Mouse (Mus musculus): Measurements from ENCODE around the gene Cela3a. TPM values are rescaled to one million over a fixed set of nuclear protein-coding genes. Genes with fewer than 3 reads are reported as not detected.
A peak's percentile ranks its signal among the peaks of the same experiment; 100 is the strongest.
"Not testable (repeated sequence)": the region's sequence is repeated elsewhere in the genome, so short reads cannot be mapped to it uniquely, and the experiment has no call there.

The Cela3a gene
- polyA plus RNA-seq, 1 experiment from 2014 or later: not detected

GRCm38 (mm10) chr4:137412185-137412709 is 2.7 kb upstream of the Cela3a start:
- H3K9me3 ChIP-seq (ENCODE audit: control insufficient read depth, low read length); H3K4me1 ChIP-seq (ENCODE audit: control insufficient read depth in 2 of 2, insufficient read depth in 2 of 2, low read length in 2 of 2); ATAC-seq (ENCODE audit: insufficient number of reproducible peaks, insufficient read depth, low FRiP score, low read depth); H3K4me2 ChIP-seq (ENCODE audit: low read length); H3K4me3 ChIP-seq (ENCODE audit: control insufficient read depth in 1 of 2, insufficient read depth in 1 of 2, low read depth in 1 of 2, low read length in 2 of 2); H3K27ac ChIP-seq (replicated peaks in 1 of 2; ENCODE audit: control insufficient read depth in 1 of 2, insufficient read depth in 1 of 2, low read depth in 2 of 2, low read length in 2 of 2); H3K36me3 ChIP-seq (ENCODE audit: control insufficient read depth, insufficient read depth, low read length); H3K27me3 ChIP-seq (ENCODE audit: control insufficient read depth, insufficient read depth, low read length); H3K9ac ChIP-seq (ENCODE audit: low read length): not testable (repeated sequence)
- 51% methylated on average over 7 of the region's 7 CpGs for WGBS

DNA sequence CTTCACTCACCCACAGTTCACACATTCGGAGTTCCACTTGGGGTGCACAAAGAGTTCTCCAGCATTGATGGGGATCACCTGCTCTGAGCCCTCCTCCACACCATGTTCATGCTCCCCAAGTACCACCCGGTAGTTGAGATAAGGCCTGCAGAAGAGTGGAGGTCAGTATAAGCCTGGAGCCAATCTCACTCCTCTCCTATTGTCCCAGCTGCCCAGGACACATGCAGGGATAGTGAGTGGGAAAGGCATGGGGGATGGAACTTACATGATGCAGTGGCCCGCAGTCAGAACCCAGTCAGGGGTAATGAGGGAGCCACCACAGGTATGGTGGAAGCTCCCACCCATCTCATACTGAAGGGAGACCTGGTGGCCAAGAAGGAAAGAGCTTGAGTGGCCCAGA is 4.0 kb downstream of the Cela3a start:
- no peak overlapping the region for H3K4me2 ChIP-seq (ENCODE audit: low read length)
- WGBS: 85% methylated on average over 3 of the region's 3 CpGs
- H3K9ac ChIP-seq (ENCODE audit: low read length): no peak overlapping the region
- H3K4me3 ChIP-seq (ENCODE audit: control insufficient read depth in 1 of 2, insufficient read depth in 1 of 2, low read depth in 1 of 2, low read length in 2 of 2): no peak overlapping the region
- no peak overlapping the region for H3K27ac ChIP-seq (replicated peaks in 1 of 2; ENCODE audit: control insufficient read depth in 1 of 2, insufficient read depth in 1 of 2, low read depth in 2 of 2, low read length in 2 of 2)
- no peak for ATAC-seq (ENCODE audit: insufficient number of reproducible peaks, insufficient read depth, low FRiP score, low read depth)
- H3K36me3 ChIP-seq (ENCODE audit: control insufficient read depth, insufficient read depth, low read length): no peaks in the 10 kb centered on the region
- H3K9me3 ChIP-seq (ENCODE audit: control insufficient read depth, low read length): no peaks in the 10 kb centered on the region
- no peaks in the 10 kb centered on the region for H3K4me1 ChIP-seq (ENCODE audit: control insufficient read depth in 2 of 2, insufficient read depth in 2 of 2, low read length in 2 of 2)
- H3K27me3 ChIP-seq (ENCODE audit: control insufficient read depth, insufficient read depth, low read length): no peaks in the 10 kb centered on the region

GRCm38 (mm10) chr4:137396641-137397525 is 12.7 kb downstream of the Cela3a start:
- H3K27ac ChIP-seq (replicated peaks in 1 of 2; ENCODE audit: control insufficient read depth in 1 of 2, insufficient read depth in 1 of 2, low read depth in 2 of 2, low read length in 2 of 2): 0 out of 4 replicates have a peak overlapping the region, but pooled peaks of 1 of the 2 experiments have one; percentile 12
- H3K4me1 ChIP-seq (ENCODE audit: control insufficient read depth in 2 of 2, insufficient read depth in 2 of 2, low read length in 2 of 2): no peaks in the 10 kb centered on the region; a peak in 2 of 4 replicates
- no peaks in the 10 kb centered on the region for H3K9me3 ChIP-seq (ENCODE audit: control insufficient read depth, low read length)
- H3K27me3 ChIP-seq (ENCODE audit: control insufficient read depth, insufficient read depth, low read length): no peaks in the 10 kb centered on the region
- no peaks in the 10 kb centered on the region for H3K36me3 ChIP-seq (ENCODE audit: control insufficient read depth, insufficient read depth, low read length)
- no peak for ATAC-seq (ENCODE audit: insufficient number of reproducible peaks, insufficient read depth, low FRiP score, low read depth)
- 64% methylated on average over 15 of the region's 15 CpGs for WGBS
- H3K4me2 ChIP-seq (ENCODE audit: low read length): no peak overlapping the region
- H3K9ac ChIP-seq (ENCODE audit: low read length): no peak overlapping the region
- H3K4me3 ChIP-seq (ENCODE audit: control insufficient read depth in 1 of 2, insufficient read depth in 1 of 2, low read depth in 1 of 2, low read length in 2 of 2): no peak overlapping the region

DNA sequence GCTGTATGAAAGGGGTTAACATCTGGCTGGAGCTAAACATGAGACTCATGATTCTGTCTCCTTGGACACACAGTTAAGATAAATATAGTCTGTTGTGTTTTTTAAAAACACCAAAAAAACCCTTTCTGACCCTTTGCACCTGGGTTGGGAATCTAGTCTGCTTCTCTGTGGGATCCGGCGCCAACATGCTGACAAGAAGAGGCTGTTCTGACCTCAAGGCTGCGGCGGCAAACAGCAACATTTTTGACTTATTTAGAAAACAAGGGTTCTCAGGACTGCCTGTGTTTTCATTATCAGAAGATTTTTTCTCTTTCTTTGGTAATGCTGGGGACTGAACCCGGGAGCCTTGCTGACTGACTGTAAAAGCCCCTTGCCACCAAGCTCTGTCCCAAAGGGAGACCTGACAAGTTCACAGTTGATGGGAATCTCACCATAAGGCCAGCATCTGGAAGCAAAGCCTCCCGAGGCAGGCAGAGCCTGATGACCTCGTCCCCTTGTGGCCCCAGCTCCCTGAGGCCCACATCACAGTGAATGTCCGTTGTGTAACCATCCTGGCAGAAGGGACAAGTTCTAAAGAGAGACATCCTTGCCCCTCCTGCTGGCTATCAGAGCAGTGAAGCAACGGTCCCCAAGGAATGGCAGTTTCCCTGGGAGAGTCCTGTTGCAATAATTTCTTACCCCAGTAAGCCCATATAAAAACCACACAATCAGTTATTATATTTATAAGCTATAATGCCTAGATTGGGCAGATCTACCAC is 16.0 kb downstream of the Cela3a start:
- Histone ChIP-seq H3K4me1 (ENCODE audit: control insufficient read depth in 2 of 2, insufficient read depth in 2 of 2, low read length in 2 of 2) (peaks cover 2 to 3% of the 10 kb centered on the region in 2 experiments; a peak in 3 of 4 replicates), H3K4me3 (ENCODE audit: control insufficient read depth in 1 of 2, insufficient read depth in 1 of 2, low read depth in 1 of 2, low read length in 2 of 2) (no peak overlapping the region), H3K4me2 (ENCODE audit: low read length) (no peak overlapping the region), H3K9me3 (ENCODE audit: control insufficient read depth, low read length) (0 out of 2 replicates have a peak, but pooled peaks cover 3% of the 10 kb centered on the region), H3K36me3 (ENCODE audit: control insufficient read depth, insufficient read depth, low read length) (no peaks in the 10 kb centered on the region), H3K9ac (ENCODE audit: low read length) (no peak overlapping the region), H3K27ac (replicated peaks in 1 of 2; ENCODE audit: control insufficient read depth in 1 of 2, insufficient read depth in 1 of 2, low read depth in 2 of 2, low read length in 2 of 2) (no peak overlapping the region), H3K27me3 (ENCODE audit: control insufficient read depth, insufficient read depth, low read length) (no peaks in the 10 kb centered on the region)
- 58% methylated on average over 9 of the region's 9 CpGs for WGBS
- no peak for ATAC-seq (ENCODE audit: insufficient number of reproducible peaks, insufficient read depth, low FRiP score, low read depth)

- H3K9me3 ChIP-seq (ENCODE audit: control insufficient read depth, low read length): 0 out of 2 replicates have a peak, but pooled peaks cover 3% of the 10 kb centered on the region
- no peak overlapping the region for H3K9ac ChIP-seq (ENCODE audit: low read length)
- ATAC-seq (ENCODE audit: insufficient number of reproducible peaks, insufficient read depth, low FRiP score, low read depth): no peak
- no peak overlapping the region for H3K4me3 ChIP-seq (ENCODE audit: control insufficient read depth in 1 of 2, insufficient read depth in 1 of 2, low read depth in 1 of 2, low read length in 2 of 2)
- 0 out of 4 replicates have a peak overlapping the region, but pooled peaks of 1 of the 2 experiments have one; percentile 2 for H3K27ac ChIP-seq (replicated peaks in 1 of 2; ENCODE audit: control insufficient read depth in 1 of 2, insufficient read depth in 1 of 2, low read depth in 2 of 2, low read length in 2 of 2)
- no peaks in the 10 kb centered on the region for H3K27me3 ChIP-seq (ENCODE audit: control insufficient read depth, insufficient read depth, low read length)
- 80% methylated on average over 9 of the region's 9 CpGs for WGBS
- H3K4me2 ChIP-seq (ENCODE audit: low read length): no peak overlapping the region
- H3K36me3 ChIP-seq (ENCODE audit: control insufficient read depth, insufficient read depth, low read length): no peaks in the 10 kb centered on the region
- H3K4me1 ChIP-seq (ENCODE audit: control insufficient read depth in 2 of 2, insufficient read depth in 2 of 2, low read length in 2 of 2): peaks cover 2 to 3% of the 10 kb centered on the region in 2 experiments; a peak in 3 of 4 replicates
Measured at GRCm38 (mm10) chr4:137392874-137393273, 16.7 kb downstream of the Cela3a start.

DNA sequence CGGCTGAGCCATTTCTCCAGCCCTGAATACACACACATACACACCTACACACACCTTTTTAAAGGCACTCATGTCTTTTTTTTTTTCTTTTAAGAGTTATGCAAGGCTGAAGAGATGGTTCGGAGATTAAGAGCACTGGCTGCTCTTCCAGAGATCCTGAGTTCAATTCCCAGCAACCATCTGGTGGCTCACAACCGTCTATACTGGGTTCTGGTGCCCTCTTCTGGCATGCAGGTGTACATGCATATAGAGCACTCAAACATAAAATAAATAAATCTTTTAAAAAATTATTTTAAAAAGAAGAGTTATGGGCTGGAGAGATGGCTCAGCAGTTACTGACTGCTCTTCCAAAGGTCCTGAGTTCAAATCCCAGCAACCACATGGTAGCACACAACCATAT is 18.3 kb downstream of the Cela3a start:
- Histone ChIP-seq H3K4me1 (ENCODE audit: control insufficient read depth in 2 of 2, insufficient read depth in 2 of 2, low read length in 2 of 2) (peaks cover 2 to 6% of the 10 kb centered on the region in 2 experiments; a peak in 3 of 4 replicates), H3K27me3 (ENCODE audit: control insufficient read depth, insufficient read depth, low read length) (no peaks in the 10 kb centered on the region), H3K27ac (replicated peaks in 1 of 2; ENCODE audit: control insufficient read depth in 1 of 2, insufficient read depth in 1 of 2, low read depth in 2 of 2, low read length in 2 of 2) (no peak overlapping the region), H3K36me3 (ENCODE audit: control insufficient read depth, insufficient read depth, low read length) (no peaks in the 10 kb centered on the region), H3K9me3 (ENCODE audit: control insufficient read depth, low read length) (0 out of 2 replicates have a peak, but pooled peaks cover 3% of the 10 kb centered on the region), H3K9ac (ENCODE audit: low read length) (no peak overlapping the region), H3K4me3 (ENCODE audit: control insufficient read depth in 1 of 2, insufficient read depth in 1 of 2, low read depth in 1 of 2, low read length in 2 of 2) (no peak overlapping the region), H3K4me2 (ENCODE audit: low read length) (no peak overlapping the region)
- no peak for ATAC-seq (ENCODE audit: insufficient number of reproducible peaks, insufficient read depth, low FRiP score, low read depth)
- WGBS: 82% methylated on average over 3 of the region's 3 CpGs

GRCm38 (mm10) chr4:137390196-137390595 is 19.4 kb downstream of the Cela3a start:
- H3K36me3 ChIP-seq (ENCODE audit: control insufficient read depth, insufficient read depth, low read length): no peaks in the 10 kb centered on the region
- no peak overlapping the region for H3K9ac ChIP-seq (ENCODE audit: low read length)
- no peak for ATAC-seq (ENCODE audit: insufficient number of reproducible peaks, insufficient read depth, low FRiP score, low read depth)
- H3K4me2 ChIP-seq (ENCODE audit: low read length): no peak overlapping the region
- 0 out of 2 replicates have a peak, but pooled peaks cover 3% of the 10 kb centered on the region for H3K9me3 ChIP-seq (ENCODE audit: control insufficient read depth, low read length)
- H3K27ac ChIP-seq (replicated peaks in 1 of 2; ENCODE audit: control insufficient read depth in 1 of 2, insufficient read depth in 1 of 2, low read depth in 2 of 2, low read length in 2 of 2): no peak overlapping the region
- 94% methylated on average over 4 of the region's 4 CpGs for WGBS
- peaks cover 2 to 6% of the 10 kb centered on the region in 2 experiments; a peak in 3 of 4 replicates for H3K4me1 ChIP-seq (ENCODE audit: control insufficient read depth in 2 of 2, insufficient read depth in 2 of 2, low read length in 2 of 2)
- H3K4me3 ChIP-seq (ENCODE audit: control insufficient read depth in 1 of 2, insufficient read depth in 1 of 2, low read depth in 1 of 2, low read length in 2 of 2): no peak overlapping the region
- H3K27me3 ChIP-seq (ENCODE audit: control insufficient read depth, insufficient read depth, low read length): no peaks in the 10 kb centered on the region

Measured in heart, embryonic 14.5 days (tissue).